Mouse (Mus musculus): ENCODE measurements around the gene Adipor1.
"Not testable (repeated sequence)": the region's sequence is repeated elsewhere in the genome, so short reads cannot be mapped to it uniquely, and the experiment has no call there.

Gene Adipor1

DNA sequence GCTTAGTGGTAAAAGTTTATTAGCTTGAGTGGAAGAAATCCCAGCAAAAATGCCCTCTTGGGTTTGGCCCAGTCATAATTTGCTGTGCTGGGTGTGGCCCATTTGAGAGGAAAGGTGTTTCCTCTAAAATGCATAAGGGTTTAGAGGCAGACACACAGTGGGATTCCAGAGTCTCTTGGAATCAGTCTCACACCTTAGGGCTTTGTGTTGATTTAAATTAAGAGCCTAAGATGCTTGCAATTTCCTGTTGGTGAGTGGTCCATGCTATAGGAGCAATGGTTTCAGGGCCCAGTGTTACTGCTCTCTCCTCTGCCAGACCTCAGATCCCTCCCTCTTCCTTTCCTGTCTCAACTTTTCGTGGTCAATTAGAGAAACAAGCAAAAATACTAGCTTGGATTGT is 4.0 kb downstream of the Adipor1 start:
- no peak for DNase-seq (ENCODE audit: low read depth in 1 of 2, low spot score in 2 of 2)

DNA sequence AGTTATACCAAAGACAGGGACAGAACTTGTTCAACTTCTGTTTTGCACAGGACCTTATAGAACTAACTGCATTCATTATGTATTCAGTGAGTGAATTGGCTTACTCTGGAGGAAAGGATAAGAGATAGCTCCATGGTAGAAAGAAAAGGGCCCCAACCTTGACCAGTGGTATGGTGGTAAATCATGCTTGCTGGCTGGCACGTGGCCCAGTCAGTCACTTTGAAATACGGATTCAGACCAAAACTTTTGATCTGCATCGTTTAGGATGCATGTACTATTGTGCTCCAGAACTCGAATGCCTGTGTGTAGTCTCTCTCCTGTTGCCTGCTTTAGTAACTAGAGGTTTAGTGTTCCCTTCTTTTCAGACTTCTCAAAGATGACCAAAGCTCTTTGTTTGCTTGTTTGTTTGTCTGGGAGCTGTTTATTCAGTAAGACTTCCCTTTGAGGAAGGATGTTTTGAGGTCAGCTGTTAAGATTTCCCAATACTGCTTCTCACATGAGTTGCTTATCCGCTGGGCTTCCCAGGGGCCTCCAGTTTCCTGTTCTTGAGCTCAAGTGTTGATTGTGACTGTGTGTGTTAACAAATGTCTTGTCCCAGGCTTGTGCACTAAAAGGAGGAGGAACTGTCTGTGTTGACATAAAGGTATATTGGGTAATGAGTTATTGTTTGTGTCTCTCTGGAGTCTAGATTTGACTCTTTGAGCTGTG is 4.7 kb downstream of the Adipor1 start:
- DNase-seq (ENCODE audit: low read depth in 1 of 2, low spot score in 2 of 2) = peak; percentile 38 to 71

DNA sequence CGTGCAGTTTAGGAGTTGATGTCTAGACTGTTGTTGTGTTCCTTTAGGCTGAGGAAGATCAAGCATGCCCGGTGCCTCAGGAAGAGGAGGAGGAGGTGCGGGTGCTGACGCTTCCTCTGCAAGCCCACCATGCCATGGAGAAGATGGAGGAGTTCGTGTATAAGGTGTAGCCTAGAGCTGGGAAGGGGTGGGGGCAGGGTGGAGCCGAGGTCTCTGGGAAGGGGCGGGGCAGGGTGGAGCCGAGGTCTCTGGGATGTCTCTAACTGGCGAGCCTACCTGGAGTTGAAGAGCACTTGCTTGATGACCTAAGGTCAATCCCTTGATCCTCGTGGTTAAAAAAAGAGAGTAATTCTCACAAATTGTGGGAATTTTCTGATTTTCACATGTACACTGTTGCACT is 8.7 kb downstream of the Adipor1 start:
- DNase-seq (ENCODE audit: low read depth in 1 of 2, low spot score in 2 of 2) = no peak

DNA sequence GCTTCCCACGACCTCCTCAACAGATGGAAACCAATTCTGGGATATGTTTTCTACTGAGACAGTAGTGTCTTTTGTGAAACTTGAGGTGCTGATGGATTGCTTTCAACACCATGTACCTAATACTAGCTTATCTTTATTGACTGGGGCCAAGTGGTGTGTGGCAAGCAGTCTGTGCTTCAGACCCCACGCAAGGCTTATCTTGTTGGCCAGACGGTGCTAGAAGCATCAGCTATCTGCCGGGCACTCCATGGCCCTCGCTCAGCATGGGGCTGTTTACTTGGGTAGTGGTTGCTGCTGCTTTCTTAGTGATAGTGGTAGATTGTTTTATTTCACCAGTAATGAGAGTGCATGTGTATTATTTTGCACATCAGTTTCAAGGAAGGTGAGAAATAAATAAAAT is 11.1 kb downstream of the Adipor1 start:
- no peak for DNase-seq (ENCODE audit: low read depth in 1 of 2, low spot score in 2 of 2)

DNA sequence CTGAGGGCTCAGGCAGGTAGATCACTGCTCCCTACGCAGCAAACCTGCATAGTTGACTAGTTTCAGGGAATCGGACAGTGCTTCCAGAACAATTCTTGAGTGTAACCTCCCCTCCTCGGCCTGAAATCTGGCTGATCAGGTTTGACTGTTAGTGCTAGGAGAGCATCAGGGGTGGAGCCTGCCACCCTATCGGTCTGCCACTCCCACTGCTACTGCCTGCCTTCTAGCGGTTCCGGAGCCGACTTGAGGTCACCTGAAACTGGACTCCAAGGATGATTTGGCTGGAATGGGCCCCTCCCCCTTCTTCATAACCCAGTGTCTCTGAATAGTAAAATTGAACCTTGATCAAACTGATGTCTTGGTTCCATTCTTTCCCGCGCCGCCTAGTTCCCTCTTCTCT is 17.8 kb downstream of the Adipor1 start:
- no peak for DNase-seq (ENCODE audit: low read depth in 1 of 2, low spot score in 2 of 2)

GRCm38 (mm10) chr1:134433473-134433872 is 18.3 kb downstream of the Adipor1 start:
- DNase-seq (ENCODE audit: low read depth in 1 of 2, low spot score in 2 of 2) = no peak

DNA sequence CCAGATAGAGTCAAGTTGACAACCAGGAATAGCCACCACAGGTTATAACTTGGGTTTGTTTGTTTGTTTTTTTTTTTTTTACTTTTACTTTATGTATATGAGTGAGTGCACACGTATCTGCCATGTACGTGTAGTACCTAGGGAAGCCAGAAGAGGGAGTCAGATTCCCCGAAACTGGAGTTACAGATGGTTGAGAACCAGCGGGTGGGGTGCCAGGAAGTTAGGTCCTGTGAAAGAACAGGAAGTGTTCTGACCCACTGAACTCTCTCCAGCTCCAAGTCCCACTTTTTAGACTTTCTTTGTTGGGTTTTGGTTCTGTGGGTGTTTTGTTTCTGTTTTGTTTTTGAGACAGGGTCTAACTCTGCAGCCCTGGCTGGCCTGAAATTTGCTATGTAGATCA is 20.2 kb downstream of the Adipor1 start:
- no peak for DNase-seq (ENCODE audit: low read depth in 1 of 2, low spot score in 2 of 2)

GRCm38 (mm10) chr1:134440437-134440836 is 25.3 kb downstream of the Adipor1 start:
- DNase-seq (ENCODE audit: low read depth in 1 of 2, low spot score in 2 of 2) = no peak

DNA sequence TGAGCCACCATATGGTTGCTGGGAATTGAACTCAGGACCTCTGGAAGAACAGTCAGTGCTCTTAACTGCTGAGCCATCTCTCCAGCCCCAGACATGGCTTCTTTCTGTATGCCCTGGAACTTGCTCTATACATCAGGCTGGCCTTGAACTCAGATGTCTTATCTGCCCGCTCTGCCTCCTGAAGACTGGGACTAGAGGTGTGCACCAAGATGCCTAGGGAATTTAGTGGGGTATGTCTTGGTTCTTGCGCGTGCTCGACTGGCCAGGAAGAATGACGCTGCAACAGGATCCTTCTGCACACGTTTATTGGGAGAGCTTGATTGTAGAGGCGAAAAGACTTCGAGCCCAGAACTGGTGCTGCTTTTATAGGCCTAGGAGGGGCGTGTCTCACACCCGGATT is 26.6 kb downstream of the Adipor1 start:
- not testable (repeated sequence) for DNase-seq (ENCODE audit: low read depth in 1 of 2, low spot score in 2 of 2)

DNA sequence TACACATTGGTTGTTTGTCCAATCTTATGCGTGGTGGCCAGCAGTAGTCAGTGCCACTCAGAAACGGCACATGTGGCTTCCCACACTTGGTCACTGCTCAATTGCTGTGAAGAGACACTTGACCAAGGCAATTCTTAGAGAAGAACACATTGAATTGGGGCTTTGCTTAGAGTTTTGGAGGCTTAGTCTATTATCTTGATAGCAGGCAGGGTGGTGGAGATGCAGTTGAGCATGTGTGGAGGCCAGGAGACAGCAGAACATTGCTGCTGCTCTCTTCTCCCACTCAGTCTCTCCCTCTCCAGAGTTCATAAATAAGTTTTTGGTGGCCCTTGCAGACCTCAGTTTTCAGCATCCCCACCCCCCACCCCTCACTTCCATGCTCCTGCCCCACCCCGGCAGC is 27.2 kb downstream of the Adipor1 start:
- DNase-seq (ENCODE audit: low read depth in 1 of 2, low spot score in 2 of 2) = no peak

- not testable (repeated sequence) for DNase-seq (ENCODE audit: low read depth in 1 of 2, low spot score in 2 of 2)
These were observed 28.1 kb downstream of the Adipor1 start for GRCm38 (mm10) chr1:134443288-134443687.

DNA sequence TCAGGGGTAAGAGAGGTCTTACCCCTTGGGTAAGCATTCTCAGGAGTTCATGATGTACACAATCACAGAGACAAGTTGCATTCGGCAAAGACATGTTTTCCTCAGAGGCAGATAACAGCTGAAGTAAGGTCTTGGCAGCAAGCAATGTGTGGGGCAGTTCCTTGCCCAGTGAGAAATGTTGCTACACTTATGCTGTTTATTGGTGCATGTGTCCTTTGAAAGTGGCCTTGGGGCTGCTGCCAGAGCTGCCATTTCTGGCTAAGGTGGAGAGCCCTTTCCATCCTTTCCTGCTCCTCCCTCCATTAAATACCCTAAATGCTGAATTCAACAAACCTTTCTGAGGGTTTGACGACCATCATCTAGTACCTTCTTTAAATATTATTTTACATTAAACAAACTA is 30.2 kb downstream of the Adipor1 start:
- no peak for DNase-seq (ENCODE audit: low read depth in 1 of 2, low spot score in 2 of 2)

DNA sequence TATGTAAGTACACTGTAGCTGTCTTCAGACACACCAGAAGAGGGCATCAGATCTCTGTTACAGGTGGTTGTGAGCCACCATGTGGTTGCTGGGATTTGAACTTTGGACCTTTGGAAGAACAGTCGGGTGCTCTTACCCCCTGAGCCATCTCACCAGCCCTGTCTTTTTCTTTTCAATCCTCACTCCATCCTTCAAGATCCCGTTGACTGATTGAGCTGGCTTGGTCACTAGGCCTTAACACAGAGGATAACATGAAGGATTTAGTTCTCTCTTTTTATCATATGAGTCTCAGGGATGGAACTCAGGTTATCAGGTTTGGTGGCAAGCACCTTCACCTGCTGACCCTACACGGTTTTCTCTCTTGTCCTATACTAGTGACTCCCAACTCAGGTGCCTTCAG is 33.4 kb downstream of the Adipor1 start:
- not testable (repeated sequence) for DNase-seq (ENCODE audit: low read depth in 1 of 2, low spot score in 2 of 2)

- DNase-seq (ENCODE audit: low read depth in 1 of 2, low spot score in 2 of 2) = no peak
These were observed 35.0 kb downstream of the Adipor1 start for GRCm38 (mm10) chr1:134450201-134450600.

GRCm38 (mm10) chr1:134450986-134451385 is 35.8 kb downstream of the Adipor1 start:
- peak in 1 of 2 experiments; percentile 23 for DNase-seq (ENCODE audit: low read depth in 1 of 2, low spot score in 2 of 2)

DNA sequence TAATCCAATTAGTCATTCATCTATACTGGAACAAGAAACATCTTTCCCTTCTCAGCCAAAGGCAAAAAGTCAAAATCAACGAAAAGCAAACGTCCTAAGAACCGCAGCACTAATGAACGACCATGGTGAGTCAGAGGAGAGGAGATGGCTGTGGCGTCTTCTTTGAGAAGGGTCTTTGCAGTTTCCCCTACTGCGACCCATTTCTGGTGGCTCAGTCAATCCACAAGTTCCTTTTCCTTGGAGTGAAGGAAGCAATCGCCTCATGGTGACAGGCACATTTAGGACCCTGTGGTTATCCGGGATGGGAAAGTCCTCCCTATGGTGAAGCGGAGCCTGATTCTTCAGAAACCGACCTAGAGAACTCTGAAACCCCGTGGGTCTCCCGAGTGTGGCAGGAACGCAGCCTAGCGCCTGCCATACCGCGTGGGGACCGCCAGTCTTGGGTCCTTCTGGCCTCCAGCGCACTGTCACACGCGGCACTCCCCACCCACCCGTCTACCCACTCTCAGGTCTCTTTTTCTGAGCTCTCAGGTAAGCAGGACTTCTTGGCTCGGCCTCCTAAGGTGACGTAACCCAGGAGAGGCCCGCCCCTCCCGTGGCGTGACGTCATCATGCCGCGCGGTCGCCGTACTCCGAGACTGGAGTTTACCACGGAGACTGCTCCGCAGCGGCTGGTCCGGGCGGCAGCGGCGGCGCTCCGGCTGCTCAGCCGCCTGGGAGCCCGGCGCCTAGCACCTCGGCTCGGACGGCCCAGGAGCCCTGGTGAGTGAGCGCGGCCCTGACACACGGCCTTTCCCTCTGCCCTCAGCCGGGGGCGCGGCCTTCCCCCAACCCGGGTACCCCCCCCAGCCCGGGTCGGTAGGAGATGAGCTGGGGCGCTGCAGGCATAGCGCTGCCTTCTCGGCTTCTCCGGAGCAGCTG is 40.0 kb downstream of the Adipor1 start, which contains the start of gene Klhl12:
Klhl12 (plus strand) TSS at position 628 of the 921 bp plus-strand sequence.
- DNase-seq (ENCODE audit: low read depth in 1 of 2, low spot score in 2 of 2) = peak; percentile 78 to 91

DNA sequence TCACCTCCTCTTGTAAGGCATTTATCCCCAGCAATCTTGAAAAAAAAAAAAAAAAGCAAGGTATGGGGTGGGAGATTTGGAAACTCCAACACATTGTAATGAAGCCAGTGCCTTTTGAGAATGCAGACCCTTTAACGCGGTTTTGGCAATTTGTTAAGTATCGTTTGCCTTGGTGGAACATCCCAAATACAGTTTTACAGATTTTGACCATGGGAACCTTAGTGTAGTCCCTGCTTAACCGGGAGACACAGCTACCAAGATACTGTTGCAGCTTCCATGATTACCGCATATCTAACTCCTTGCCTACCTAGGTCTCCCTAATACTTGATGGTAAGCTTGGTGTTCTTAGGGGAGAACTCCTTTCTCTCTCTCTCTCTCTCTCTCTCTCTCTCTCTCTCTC is 40.9 kb downstream of the Adipor1 start:
- DNase-seq (ENCODE audit: low read depth in 1 of 2, low spot score in 2 of 2) = no peak

DNA sequence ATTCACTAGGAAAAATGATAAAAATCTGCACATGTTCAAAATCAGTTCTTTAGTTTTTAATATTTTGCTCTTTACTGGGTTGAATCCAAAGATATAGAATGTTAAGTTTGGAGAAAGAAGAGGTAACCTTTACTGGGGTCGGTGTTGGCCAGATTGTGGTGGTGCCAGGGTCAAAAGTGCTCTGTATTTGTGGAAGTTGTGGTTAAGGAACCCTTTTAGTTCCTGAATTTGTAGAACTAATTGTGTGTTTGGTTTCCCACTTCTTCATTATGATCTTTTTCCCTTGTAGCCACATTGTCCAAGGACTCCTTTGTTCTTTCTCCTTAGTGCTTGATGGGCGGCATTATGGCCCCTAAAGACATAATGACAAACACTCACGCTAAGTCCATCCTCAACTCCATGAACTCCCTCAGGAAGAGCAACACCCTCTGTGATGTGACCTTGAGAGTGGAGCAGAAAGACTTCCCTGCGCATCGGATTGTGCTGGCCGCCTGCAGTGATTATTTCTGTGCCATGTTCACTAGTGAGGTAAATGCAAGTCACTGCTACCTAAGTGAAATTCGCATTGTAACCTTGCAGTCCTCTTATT is 43.1 kb downstream of the Adipor1 start:
- no peak for DNase-seq (ENCODE audit: low read depth in 1 of 2, low spot score in 2 of 2)

DNA sequence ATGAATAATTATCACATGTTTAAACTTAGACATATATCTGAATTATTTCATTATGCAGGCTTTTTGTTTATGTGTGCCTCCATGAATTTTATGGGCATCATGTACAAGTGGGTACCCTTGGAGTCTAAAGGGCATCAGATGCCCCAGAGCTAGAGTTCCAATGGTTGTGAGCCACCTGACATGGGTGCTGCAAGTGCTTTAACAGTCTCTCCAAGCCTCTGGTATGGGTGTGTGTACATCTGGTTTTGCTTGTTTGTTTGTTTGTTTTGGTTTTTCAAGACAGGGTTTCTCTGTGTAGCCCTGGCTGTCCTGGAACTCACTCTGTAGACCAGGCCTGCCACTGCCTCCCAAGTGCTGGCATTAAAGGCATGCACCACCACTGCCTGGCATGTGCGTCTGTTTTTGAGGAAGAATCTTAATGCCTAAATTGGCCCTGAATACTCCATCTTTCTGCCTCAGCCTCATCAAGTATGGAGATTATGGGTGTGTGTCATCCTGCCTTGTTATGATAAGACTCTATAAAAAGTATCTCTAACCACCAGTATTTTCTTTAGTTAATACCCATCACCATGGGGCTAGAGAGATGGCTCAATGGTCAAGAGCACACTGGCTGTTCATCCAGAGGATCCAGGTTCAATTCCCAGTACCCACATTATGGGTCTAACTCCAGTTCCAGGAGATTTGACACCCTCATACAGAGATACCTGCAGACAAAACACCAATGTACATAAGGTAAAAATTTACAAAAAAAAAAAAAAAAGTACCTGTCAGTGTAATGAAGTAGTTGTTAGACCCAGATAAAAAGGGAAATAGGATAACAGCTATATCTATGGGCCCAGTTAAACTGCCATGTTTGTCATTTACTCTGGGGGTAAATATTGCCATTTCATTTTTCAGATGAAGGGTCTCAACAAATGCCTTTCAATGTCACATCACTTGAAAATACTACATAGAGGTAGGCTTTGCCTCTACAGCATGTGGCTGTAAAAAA is 45.4 kb downstream of the Adipor1 start:
- DNase-seq (ENCODE audit: low read depth in 1 of 2, low spot score in 2 of 2) = no peak

All from monocyte, adult 2 months (primary cell).